Mouse (Mus musculus): Measurements from ENCODE around the gene Lrp5. TPM values are rescaled to one million over a fixed set of nuclear protein-coding genes. Genes with fewer than 3 reads are reported as not detected.

Lrp5 gene
- polyA plus RNA-seq, 1 experiment from 2014 or later = 8.4 TPM

Other genes with a start within 250 kb of the Lrp5 start
- gene Ppp6r3, start 110.8 kb downstream of the Lrp5 start, polyA plus RNA-seq (2016; fragmentation: Nextera tagmentation; extraction: Ambion mirVana) = 75.5 and 79.8 TPM in 2 replicates
- 33.0 and 41.1 TPM in 2 replicates for gene 1810055G02Rik, start 21.7 kb upstream of the Lrp5 start, polyA plus RNA-seq (2016; fragmentation: Nextera tagmentation; extraction: Ambion mirVana)
- 38.3 and 44.2 TPM in 2 replicates for gene Kmt5b, start 80.9 kb upstream of the Lrp5 start, polyA plus RNA-seq (2016; fragmentation: Nextera tagmentation; extraction: Ambion mirVana)
- gene Chka, start 165.2 kb upstream of the Lrp5 start, polyA plus RNA-seq (2016; fragmentation: Nextera tagmentation; extraction: Ambion mirVana) = 55.7 and 62.8 TPM in 2 replicates
- 41.3 and 47.0 TPM in 2 replicates for gene Tcirg1, start 220.6 kb upstream of the Lrp5 start, polyA plus RNA-seq (2016; fragmentation: Nextera tagmentation; extraction: Ambion mirVana)
- 242 and 257 TPM in 2 replicates for gene Ndufs8, start 226.2 kb upstream of the Lrp5 start, polyA plus RNA-seq (2016; fragmentation: Nextera tagmentation; extraction: Ambion mirVana)
- 0.60 and 0.65 TPM in 2 replicates for gene Aldh3b1, start 243.2 kb upstream of the Lrp5 start, polyA plus RNA-seq (2016; fragmentation: Nextera tagmentation; extraction: Ambion mirVana)
- 11.7 and 12.1 TPM in 2 replicates for gene Unc93b1, start 248.6 kb upstream of the Lrp5 start, polyA plus RNA-seq (2016; fragmentation: Nextera tagmentation; extraction: Ambion mirVana)

Measured in limb, embryonic 12.5 days (tissue).